Mouse (Mus musculus) cerebellum, adult 2 months (tissue): ENCODE data around the gene Suv39h1.

Source experiments
- CTCF ChIP-seq: fragments of 200-500 bp; IDR thresholded peaks from 2 replicates; pipeline ENCODE4 v1.5.1; 2011; ENCODE audit warnings: low read depth, mild to moderate bottlenecking, control low read depth, low read length, moderate library complexity, borderline replicate concordance; ENCODE audit not compliant: insufficient read depth
- POLR2A ChIP-seq: fragments of 200-500 bp; IDR thresholded peaks from 2 replicates; pipeline ENCODE4 v1.6.1; 2011; ENCODE audit warnings: low read length, control low read depth, borderline replicate concordance; ENCODE audit not compliant: insufficient read depth

GRCm38 (mm10) chrX:8085611-8086010 is 11.1 kb upstream of the Suv39h1 start:
- TF ChIP-seq CTCF, result no peak
- TF ChIP-seq POLR2A, result no peak
